Mouse (Mus musculus): ENCODE measurements around the gene Pax5.
A peak's percentile ranks its signal among the peaks of the same experiment; 100 is the strongest.

The Pax5 gene

DNA sequence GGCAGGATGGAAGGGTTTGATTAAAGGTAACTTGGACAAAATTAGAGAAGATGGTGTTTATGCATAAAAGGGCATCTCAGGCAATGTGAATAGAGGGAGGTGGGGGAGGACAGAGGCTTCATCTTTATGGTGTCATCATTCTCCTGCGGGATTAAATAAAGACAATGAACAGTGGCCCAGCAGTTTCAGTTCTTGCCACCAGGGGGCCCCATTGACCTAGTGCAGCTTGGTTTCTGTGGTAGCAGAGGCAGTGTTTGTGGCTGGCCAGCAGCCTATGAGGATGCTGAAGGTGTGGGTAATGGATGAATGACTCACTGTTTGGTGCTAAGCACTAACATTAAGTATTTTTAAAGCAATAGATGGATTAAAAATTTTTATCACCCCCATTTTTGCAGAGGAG lies 230.5 kb downstream of the Pax5 start:
- DNase-seq (ENCODE audit: low read depth, low spot score) = peak; percentile 44
